Mouse (Mus musculus) G1E-ER4 (cell line): ENCODE results near the gene Krt80. TPM values are rescaled to one million over a fixed set of nuclear protein-coding genes. Genes with fewer than 3 reads are reported as not detected.

ENCODE experiments used
- GATA1 ChIP-seq: IDR thresholded peaks from one replicate; pipeline ENCODE4 v1.8.0; 2012; ENCODE audit warnings: low read length, inconsistent platforms
- polyA plus RNA-seq: library from polyadenylated mRNA; stranded (reverse); fragments of >175 nt; gene quantifications from 2 replicates; pipeline ENCODE4 v1.2.3, GENCODE M21; 2012

Gene Krt80
- polyA plus RNA-seq, 1 experiment = not detected

DNA sequence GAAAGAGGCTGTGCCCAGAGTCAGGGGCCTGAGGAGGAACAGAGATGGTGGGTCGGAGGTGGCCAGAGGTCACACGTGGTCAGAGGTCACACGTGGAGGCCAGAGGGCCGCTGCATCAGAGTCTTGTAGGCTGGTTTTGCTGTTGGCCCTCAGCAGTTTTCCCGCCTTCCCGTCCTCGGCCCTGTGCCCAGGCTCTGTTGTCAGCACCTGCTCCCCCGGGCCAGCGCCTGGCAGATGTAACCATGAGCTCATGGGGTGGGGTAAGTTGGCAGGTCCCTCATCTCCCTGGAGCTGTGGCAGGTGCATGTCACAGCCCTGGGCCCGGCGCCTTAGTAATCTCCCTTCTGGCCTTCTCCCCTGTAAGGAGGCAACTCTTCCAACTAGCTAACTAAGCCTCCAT, 12.8 kb upstream of the Krt80 start:
- no peak for TF ChIP-seq GATA1

DNA sequence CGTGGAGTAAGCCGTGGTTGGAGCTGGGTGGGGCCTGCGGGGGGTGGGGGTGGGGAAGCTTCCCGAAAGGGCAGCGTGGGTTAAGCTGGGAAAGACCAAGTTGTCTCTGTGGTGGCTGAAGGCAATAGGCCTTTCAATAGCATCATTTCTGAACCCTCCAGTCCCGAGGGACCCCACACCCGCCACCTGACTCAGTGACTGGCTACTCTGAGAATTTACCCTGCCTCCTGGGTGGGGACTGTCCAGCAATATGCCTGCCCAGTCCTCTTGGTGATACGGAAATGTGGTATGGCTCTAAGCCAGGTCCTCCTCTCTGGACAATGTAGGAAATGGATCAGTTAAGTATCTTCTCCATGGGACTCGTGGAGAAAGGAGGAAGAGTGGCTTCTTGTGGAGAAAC, 11.8 kb upstream of the Krt80 start:
- TF ChIP-seq GATA1 = no peak

DNA sequence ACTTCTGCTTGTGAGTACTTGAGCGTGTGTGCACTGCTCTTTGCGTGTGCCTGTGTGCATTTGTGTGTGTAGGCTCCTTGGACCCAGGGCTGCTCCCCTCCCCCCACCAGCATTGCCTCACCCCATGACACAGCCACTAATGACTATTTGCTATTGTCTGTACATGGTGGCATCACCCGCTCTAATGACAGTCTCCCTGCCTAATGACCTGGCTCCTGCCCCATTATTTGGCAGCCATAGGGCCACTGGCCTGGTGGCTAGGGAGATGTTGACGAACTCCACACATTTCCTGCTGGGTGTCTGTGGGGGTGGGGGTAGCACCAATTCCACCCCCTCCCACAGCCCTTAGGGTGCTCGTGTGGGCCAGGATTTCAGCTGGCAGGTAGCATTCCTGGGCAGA, 8.7 kb upstream of the Krt80 start:
- TF ChIP-seq GATA1 = no peak

DNA sequence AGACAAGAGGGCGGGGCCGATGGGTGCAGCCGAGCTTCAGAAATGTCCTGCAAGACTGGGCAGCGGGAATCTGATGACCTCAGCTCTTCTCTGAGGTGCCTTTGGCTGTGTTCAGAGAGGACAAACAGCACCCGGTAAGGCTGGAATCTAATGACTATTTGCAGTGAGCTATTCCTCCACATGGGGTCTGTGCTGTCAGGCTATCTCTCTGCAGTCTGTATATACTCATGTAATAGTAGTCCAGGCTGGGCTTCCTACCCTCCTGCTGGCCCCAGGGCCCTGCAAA, 6.8 kb upstream of the Krt80 start:
- no peak for TF ChIP-seq GATA1

DNA sequence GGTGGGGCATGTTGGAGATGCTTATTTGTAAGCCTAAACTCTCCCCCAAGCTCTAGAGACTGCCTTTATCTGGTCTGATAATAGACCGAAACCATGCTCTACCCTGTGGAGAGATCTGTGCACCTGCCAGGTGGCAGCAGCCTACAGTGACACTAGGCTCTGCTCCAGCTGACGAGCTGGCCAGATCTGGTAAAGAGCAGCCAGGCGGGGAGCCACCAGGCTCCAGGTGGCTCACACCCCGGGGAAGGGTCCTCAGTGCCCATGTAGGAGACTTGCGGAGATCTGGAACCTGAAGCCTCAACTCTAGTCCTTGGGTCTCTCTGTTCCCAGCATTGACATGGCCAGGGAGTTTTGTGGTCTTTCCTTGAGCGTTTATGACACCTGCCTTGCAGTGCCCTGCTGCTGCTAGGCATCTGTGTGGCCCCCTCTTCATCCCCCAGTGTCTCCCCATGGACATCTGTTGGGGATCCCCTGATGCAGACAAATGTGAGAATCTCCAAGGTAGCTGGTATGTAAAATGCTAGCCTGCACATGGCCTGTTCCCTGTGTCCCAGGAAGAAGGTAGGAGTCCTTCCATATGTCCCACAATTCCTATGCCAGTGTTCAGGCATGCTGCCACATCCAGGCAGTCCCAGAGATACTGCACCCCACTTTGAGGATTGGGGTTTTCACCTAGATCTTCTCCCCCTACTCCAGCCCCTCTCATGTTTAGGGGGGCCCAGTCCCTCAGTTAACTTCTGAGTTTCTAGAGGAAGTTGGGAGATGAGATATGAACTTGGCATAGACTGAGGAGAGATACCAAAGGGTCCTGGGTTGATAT, 6.2 kb upstream of the Krt80 start:
- TF ChIP-seq GATA1 = no peak

DNA sequence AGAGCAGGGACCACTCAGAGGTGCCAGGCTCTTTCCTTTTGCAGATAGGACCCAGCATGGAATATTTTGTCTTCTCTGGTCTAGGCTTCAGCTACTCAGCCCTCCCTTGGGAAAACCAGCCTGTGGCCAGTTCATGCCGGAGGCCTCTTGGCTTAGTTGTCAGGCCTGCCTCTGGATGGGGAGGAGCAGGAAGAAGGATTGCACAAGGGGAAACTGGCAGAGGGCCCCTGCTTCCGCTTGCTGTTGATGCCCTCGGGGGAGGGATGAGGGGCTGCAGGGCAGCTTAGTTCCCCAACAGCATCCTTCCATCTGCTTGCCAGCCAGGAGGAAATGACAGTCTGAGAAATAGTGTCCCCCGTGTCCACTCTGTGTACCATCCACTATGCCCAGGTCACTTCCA, 4.9 kb upstream of the Krt80 start:
- TF ChIP-seq GATA1 = no peak

DNA sequence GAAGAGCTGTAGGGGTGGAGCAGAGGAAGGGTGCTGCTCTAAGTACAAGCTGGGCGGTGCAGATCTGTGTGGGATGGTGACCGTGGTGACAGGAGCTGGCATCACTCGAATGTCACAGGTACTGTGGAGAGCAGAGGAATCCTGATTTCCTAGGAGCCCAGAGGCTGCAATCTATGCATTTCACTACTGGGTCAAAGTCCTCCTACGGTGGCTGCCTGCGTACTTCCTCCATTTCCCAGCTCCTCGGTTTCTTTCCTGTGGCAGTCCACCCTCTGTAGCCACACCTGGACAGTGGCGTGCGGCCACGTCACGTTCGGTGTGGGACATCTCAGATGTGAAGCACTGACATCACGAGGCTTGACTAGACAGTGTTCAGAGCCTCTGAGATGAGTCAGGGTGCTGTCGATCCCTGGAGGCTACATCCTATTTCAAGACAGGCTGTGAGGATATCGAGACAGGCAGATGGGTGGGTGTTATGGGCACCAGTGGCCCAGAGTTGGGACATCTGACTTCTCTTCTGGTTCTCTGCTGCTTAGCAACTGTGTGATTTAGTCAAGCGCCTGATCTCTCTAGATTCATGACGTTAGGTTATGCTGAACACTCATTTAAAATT, 3.4 kb upstream of the Krt80 start:
- TF ChIP-seq GATA1 = no peak

DNA sequence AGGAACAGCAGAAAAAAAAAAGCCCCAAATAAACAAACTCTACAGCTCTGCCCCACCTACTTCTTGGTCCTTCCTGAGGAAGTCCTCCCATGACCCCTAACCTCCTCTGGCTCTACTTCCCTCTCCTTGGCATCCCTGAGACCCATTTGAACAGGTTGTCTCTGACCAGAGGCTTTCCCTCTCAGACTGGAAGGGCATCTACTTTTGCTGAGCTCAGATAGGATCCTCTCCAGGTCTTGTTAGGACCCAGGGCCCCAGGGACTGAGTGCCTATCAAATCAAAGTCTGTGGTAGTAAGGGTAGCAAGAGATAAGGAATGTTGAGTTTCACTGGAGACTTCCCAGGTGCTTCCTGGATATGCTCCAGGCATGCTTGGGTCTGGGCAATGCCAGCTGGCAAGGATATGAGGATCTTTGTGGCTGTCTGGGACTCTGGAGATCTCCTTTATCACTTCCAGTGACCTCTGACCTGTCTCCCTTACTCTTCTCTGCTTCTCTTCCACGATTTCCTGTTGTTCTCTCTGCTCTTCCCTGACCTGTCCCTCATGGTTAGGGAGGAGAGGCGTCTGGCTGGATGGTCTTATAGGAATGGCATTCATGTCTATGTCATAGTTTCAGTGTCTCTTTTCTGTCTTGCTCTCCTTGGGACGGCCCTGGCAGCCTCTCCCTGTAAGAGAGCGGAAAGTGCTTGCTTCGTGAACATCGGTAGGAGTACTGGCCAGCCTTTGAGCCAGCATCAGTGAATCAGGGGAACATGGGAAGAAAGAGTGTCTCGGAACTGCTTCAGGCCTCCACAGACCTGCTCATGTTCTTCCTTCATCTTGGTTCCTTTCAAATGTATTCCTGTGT, 2.4 kb upstream of the Krt80 start:
- TF ChIP-seq GATA1 = no peak

DNA sequence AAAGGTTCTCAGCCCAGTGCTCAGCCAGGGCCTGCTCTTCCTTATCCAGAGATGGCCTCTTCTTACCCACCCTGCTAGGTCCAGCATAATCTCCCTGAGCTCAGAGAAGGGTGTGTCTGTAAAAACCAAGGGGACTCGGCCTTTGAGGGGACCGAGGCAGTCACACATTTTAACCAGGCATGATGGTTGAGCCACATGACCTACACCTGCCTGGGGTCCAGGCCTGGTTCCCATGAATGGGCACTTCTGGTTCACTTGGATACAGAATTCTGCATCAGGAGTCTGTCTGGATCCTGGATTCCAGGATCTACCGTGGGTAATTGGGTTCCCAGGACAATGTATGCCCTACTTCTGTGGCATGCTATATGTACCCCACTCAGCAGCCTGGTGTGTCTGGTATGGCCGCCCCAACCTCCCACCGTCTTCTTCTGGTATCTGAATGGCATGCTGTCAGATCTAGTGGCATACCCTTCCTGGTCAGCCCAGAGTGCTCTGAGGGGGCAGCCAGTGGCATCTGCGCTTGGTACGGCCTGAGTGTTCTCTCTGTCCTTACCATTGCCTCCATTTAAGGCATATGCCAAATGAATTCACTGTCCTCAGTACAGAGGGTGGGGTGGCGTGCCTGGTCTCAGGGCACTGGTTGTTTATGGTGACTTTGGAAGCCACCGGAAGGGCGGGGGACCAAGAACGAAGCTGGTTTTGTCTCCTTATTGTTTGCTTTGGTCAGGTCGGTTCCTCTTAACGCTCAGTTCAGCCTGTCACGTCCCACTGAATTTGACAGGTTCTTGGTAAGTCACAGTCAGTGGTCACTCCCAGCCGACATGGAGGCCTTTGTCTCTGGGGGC, 1.4 kb upstream of the Krt80 start:
- no peak for TF ChIP-seq GATA1

DNA sequence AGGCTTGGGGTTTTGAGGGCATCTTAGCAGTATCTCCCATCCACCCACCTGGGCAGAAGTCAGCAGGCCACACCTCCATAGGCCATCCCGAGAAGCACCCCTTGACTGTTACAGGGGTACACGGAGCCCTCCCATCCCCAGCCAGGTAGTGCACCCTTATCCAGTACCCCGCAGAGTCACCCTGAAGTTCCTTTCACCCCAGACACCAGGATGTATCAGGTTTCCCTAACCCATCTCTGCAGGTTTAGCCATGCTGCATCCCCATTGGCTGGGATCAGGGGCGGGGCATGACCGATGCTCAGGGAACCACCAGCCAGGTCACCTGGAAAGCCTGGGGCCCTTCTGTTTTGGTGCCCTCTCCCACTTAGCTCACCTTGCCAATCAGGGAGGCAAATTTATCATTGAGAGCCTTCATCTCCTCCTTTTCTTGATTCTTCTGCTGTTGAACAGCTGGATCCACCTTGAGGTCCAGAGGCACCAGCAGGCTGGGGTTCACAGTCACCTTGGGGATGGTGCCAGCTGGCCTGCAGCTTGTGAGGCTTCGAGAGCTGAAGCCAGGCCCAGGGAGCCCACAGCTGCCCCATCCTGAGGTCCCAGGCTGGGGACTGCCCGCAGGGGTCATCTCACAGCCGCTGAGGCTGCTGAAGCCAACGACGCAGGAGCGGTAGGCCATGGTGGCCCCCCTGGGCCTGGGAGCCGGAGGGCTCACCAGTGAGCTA, 421 bp downstream of the Krt80 start:
- no peak for TF ChIP-seq GATA1

DNA sequence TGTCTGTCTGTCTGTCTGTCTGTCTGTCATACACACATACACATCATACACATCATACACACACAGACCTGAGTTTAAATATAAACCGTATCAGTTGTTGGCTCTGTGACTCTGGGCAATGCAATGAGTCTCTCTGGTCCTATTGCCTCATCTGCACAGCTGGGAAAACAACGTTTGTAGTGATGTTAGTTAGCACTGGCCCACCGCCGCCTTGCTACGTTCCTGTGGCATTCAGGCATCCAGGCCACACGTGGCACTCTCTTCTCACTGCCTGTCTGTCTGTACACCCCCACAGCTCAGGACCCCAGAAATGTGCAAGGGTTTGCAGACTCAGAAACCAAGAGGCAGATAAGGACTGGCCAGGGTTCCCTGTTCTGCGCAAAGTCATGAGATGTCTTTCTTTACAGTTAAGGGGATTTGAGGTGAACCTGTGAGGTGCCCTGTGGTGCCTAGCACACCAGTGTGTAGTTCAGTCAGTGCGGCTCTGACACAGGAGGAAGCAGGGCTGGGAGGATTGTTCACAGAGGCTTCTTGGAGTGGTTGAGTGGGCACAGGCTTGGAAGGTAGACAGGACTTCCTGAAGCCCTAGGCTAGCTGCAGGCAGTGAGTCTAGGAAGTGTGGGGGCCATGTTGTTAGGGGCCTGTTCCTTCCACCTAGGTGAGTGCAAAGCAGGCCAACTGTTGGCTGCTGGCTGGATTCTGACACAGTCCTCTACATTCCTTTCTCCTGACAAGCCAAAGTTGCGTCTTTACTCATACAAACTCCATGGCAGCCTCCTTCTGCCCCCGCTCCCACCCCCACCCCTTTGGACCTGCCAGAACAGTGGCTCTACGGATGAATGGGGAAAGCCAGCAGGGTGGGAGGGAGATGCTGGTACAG, 1.2 kb downstream of the Krt80 start:
- TF ChIP-seq GATA1 = no peak

DNA sequence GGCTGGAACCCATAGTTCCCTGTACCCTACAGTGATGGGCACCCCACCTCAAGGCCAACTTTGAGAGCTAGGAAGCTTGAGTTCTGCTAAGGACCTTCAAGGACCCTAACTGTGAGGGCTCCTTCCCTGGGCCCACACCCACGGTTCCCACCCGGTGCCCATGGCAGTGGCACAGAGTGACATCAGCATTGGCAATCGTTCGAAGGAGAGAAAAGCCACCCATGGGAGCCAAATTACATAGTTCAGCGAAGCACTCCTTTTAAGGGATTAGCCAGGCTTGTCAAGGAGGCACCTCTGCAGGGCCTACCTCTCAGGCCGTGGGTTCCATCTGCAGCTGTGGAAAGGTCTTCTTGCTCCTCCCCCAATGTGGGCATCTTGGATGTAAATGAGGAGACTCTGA, 1.9 kb downstream of the Krt80 start:
- no peak for TF ChIP-seq GATA1

DNA sequence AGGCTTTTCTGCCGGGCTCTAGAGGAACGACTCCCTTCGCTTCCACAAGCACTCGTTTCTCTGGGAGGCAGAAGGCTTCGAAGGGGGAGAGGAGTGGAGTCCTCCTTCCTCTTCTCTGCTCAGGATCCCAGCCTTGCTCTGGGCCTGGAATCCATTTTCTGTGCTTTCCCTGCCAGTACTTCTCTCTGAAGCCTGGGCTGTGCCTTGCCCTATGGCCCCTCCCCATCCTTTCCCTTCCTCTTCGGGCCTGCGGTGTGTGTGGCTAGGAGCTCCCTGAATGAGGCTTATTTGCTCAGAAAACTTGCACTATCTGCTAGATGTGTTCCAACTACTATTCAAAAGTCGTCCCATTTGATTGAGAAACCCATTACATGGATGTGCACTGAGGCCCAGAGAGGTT, 2.5 kb downstream of the Krt80 start:
- TF ChIP-seq GATA1 = no peak

DNA sequence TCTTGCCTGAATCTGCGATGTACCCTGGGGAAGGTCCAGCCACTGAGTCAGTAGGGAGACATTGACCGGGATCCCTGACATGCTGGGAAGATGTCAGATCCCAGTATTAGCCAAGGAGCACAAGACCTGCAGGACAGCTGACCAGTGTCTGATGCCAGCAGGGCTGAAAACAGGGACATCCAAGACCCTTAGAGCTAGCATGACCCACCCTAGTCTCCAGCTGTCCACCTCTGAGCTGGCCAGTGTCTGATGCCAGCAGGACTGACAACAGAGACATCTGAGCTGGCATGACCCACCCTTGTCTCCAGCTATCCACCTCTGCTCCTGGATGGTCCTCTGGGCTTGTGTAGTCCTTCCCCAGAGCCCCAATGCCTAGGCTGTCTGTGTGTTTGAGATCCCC, 3.0 kb downstream of the Krt80 start:
- TF ChIP-seq GATA1 = no peak
